Mouse (Mus musculus) bone marrow, adult 2 months (tissue): Measurements from ENCODE around the gene Adamts3.

Experiments used
- CTCF ChIP-seq: fragments of 200-500 bp; IDR thresholded peaks from 2 replicates; pipeline ENCODE4 v1.5.1; 2011; ENCODE audit warnings: low read length, control low read depth; ENCODE audit not compliant: control insufficient read depth, insufficient read depth
- POLR2A ChIP-seq: fragments of 200-500 bp; IDR thresholded peaks from 2 replicates; pipeline ENCODE4 v1.6.1; 2011; ENCODE audit warnings: low read depth, mild to moderate bottlenecking, control low read depth, low read length, borderline replicate concordance; ENCODE audit not compliant: control insufficient read depth

GRCm38 (mm10) chr5:89714552-89714951 is 168.6 kb downstream of the Adamts3 start:
- TF ChIP-seq POLR2A (no peak), CTCF (no peak)
